Mouse (Mus musculus) megakaryocyte, adult 5-6 weeks (primary cell): ENCODE data around the gene Gm12355. TPM values are rescaled to one million over a fixed set of nuclear protein-coding genes. Genes with fewer than 3 reads are reported as not detected.

Source experiments
- ATAC-seq: 2 replicates; pipeline ENCODE4 v1.8.0; 2016; ENCODE audit warnings: mild to moderate bottlenecking, inconsistent platforms; ENCODE audit not compliant: poor library complexity, severe bottlenecking
- total RNA-seq, 2 experiments: library from RNA; stranded (forward) in 1 of 2; stranded (reverse) in 1 of 2; fragments of 153-499, 151-499 nt in 1 of 2; fragments of 221-1000, 200-1000 nt in 1 of 2; gene quantifications; 2 replicates each; pipeline versions ENCODE4 v1.2.3 to v1.2.4; 2015 to 2017

The Gm12355 gene
- total RNA-seq, 2 experiments from 2014 or later: 1.8 to 7.0 TPM

DNA sequence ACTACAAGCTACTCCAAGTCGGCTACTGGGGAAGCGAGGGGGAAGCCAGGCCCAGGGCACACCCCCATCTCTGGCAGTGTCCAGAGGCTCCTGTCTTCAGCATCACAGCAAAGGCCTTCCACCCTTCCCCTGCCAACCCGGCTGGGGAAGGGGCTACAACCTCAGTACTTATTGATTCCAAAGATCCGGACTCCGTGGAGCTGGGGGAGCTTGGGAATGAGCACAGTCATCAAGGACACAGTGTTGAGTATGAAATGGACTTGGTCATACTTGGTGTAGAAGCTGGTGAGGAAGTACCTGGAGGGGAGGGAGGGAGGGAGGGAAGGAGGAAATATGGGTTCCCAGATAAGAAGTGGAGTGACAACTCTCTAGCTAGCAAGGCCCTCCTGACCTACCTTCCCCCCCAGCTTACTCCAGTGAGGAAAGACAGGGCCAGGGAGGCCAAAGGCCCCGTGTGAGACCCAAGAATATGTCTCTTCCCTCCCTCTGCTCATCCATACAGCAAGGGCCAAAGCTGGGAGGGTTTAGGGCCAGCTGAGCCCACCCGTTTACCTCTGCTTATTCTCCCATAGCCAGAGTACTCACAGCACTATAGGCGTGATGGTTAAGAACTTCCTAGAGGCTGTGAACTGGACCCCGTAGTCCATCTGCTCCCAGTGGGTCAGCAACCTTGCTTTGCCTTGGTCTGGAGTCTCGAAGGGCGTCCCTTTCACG is 42.8 kb downstream of the Gm12355 start:
- no peak for ATAC-seq

DNA sequence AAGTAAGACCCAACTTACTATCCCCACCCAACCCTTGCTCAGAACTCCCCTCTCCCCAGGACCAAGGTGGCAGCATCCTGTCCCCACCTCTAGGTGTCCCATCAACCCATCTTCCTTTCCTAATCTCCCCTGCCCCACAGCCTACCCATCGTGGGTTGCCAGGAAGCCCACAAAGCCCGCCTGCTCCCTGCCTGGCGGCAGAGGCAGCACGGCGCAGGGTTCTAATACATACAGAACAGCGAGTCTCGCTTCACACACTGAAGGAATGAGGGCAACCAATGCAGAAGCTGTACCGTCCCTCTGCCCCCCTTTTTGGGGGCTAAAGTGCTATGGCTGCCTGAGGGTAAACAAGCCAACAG is 43.5 kb downstream of the Gm12355 start:
- ATAC-seq: no peak

DNA sequence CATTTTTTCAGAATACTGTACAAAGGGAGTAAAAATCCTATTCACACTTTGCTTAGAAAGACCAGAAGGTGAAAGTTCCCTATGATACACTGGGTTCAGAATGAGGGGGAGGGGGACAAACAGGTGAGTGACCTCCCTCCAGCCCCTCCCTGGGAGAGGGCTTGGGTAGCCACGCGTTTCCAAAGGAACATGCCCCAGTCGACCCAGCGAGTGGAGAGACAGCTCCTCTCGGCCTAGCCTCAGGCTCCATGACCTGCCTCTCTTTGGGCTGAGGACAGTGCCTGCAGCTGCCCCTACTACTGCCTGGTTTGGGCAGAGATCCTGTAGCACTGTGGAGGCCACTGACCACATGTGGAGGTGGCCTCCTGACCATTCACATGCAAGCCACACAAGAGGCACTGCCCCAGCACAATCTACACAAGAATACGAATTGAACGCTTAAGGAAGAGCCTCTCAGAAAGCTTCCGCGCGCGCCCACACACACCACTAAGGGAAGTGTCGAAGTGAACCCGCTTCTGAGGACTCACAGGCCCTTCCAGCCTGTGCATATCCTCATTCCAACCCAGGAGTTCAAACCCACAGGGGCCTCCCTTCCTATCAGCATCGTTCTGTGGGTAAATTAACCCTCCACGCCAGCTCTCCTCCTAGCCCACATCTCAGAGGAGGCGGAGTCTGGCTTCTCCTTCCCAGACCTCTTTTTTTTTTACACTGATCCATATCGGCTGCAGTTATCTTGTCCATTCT is 44.0 kb downstream of the Gm12355 start:
- peak; percentile 20; the same call in 1 of the 2 replicates for ATAC-seq

DNA sequence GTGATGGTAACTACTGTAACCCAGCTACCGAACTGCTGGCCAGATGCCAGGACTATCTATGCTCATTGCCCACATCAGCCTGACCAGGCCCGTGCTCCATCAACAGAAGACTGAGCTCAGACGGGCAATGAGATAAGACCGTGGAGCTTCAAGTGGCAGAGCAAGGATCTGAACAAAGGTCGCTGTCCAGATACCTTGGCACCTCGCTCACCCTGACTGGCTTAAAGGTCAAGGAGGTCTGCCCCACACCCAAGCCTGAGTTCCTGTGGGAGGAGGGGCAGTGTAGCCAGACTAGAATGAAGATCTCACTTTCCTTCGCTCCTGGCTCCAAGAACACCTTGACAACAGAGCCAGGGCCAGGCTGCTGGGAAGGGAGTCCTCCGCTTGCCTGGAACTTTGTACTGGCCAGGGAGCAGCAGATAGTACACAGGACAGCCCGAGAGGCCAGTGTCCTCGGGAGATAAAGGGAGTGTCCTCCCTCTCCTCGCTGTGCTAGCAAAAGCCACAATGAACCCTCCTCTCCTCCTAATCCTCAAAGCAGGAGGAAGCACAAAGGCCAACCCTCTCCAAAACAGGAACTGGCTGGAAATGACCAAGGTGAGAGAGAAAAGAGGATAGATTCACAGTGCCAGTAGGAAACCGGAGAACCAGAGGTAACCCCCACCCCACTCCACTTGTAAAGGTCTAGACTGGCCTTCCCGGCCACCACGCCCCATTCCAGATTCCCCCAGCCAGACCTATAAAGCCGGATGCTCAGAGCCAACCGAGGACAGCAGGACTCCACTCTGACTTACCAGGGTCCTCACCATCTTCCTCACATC is 45.0 kb downstream of the Gm12355 start:
- peak; percentile 37 for ATAC-seq

DNA sequence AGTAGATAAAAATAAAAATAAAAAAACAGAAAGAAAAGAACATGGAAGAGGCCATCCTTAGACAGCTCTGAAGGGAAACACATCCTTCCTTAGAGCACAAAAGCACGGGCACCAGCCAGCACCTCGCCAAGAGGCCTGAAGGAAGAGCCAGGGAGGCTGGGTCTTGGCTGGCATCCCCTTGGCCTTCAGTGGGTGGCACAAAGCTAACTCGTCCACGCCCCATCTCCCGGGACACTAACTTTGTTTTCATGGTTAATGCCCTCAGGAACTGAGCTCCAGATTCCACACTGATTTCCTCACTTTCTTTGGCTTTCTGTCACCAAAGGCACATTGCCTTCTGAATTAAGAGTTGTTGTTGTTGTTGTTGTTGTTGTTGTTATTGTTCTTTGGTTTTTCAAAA is 47.7 kb downstream of the Gm12355 start:
- ATAC-seq: no peak

Other genes with a start within 250 kb of the Gm12355 start
- not detected in 2 replicates for gene Tcap, start 241.8 kb downstream of the Gm12355 start, total RNA-seq (2015)
- gene Tcap, start 241.8 kb downstream of the Gm12355 start, total RNA-seq (2017): not detected in 2 replicates
- gene Pnmt, start 239.2 kb downstream of the Gm12355 start, total RNA-seq (2015): not detected in 2 replicates
- gene Pnmt, start 239.2 kb downstream of the Gm12355 start, total RNA-seq (2017): not detected in 2 replicates
- 2.1 and 3.3 TPM in 2 replicates for gene Pgap3, start 225.2 kb downstream of the Gm12355 start, total RNA-seq (2015)
- 2.2 and 2.7 TPM in 2 replicates for gene Pgap3, start 225.2 kb downstream of the Gm12355 start, total RNA-seq (2017)
- not detected in 2 replicates for gene Erbb2, start 213.2 kb downstream of the Gm12355 start, total RNA-seq (2015)
- gene Erbb2, start 213.2 kb downstream of the Gm12355 start, total RNA-seq (2017): 0.28 TPM in 1 of 2 replicates, not detected in the other
- 56.6 and 65.4 TPM in 2 replicates for gene Mien1, start 186.7 kb downstream of the Gm12355 start, total RNA-seq (2015)
- gene Mien1, start 186.7 kb downstream of the Gm12355 start, total RNA-seq (2017): 31.5 and 38.0 TPM in 2 replicates
- gene Grb7, start 179.3 kb downstream of the Gm12355 start, total RNA-seq (2015): not detected in 2 replicates
- not detected in 2 replicates for gene Grb7, start 179.3 kb downstream of the Gm12355 start, total RNA-seq (2017)
- 6.0 and 9.9 TPM in 2 replicates for gene Ikzf3, start 79.6 kb downstream of the Gm12355 start, total RNA-seq (2015)
- 6.6 and 11.0 TPM in 2 replicates for gene Ikzf3, start 79.6 kb downstream of the Gm12355 start, total RNA-seq (2017)
- 0.34 and 5.4 TPM in 2 replicates for gene Zpbp2, start 74.6 kb downstream of the Gm12355 start, total RNA-seq (2015)
- gene Zpbp2, start 74.6 kb downstream of the Gm12355 start, total RNA-seq (2017): 0.81 TPM in 1 of 2 replicates, not detected in the other
- gene Ormdl3, start 38.3 kb downstream of the Gm12355 start, total RNA-seq (2015): 5.1 and 7.8 TPM in 2 replicates
- gene Ormdl3, start 38.3 kb downstream of the Gm12355 start, total RNA-seq (2017): 6.3 and 8.8 TPM in 2 replicates
- gene Lrrc3c, start 27.4 kb downstream of the Gm12355 start, total RNA-seq (2015): not detected in 2 replicates
- gene Lrrc3c, start 27.4 kb downstream of the Gm12355 start, total RNA-seq (2017): not detected in 2 replicates
- gene Gsdma3, start 699 bp upstream of the Gm12355 start, total RNA-seq (2015): not detected in 2 replicates
- gene Gsdma3, start 699 bp upstream of the Gm12355 start, total RNA-seq (2017): not detected in 2 replicates
- not detected in 2 replicates for gene Gsdma2, start 21.1 kb upstream of the Gm12355 start, total RNA-seq (2015)
- not detected in 2 replicates for gene Gsdma2, start 21.1 kb upstream of the Gm12355 start, total RNA-seq (2017)
- gene Gsdma, start 38.7 kb upstream of the Gm12355 start, total RNA-seq (2015): 0.25 TPM in 1 of 2 replicates, not detected in the other
- not detected in 2 replicates for gene Gsdma, start 38.7 kb upstream of the Gm12355 start, total RNA-seq (2017)
- gene Psmd3, start 56.9 kb upstream of the Gm12355 start, total RNA-seq (2015): 21.7 and 22.6 TPM in 2 replicates
- gene Psmd3, start 56.9 kb upstream of the Gm12355 start, total RNA-seq (2017): 34.6 and 43.1 TPM in 2 replicates
- gene Csf3, start 75.6 kb upstream of the Gm12355 start, total RNA-seq (2015): not detected in 2 replicates
- gene Csf3, start 75.6 kb upstream of the Gm12355 start, total RNA-seq (2017): not detected in 2 replicates
- 17.9 and 21.5 TPM in 2 replicates for gene Med24, start 103.8 kb upstream of the Gm12355 start, total RNA-seq (2015)
- gene Med24, start 103.8 kb upstream of the Gm12355 start, total RNA-seq (2017): 22.6 and 31.3 TPM in 2 replicates
- gene Thra, start 115.0 kb upstream of the Gm12355 start, total RNA-seq (2015): 10.0 and 11.6 TPM in 2 replicates
- 8.0 and 9.0 TPM in 2 replicates for gene Thra, start 115.0 kb upstream of the Gm12355 start, total RNA-seq (2017)
- gene Nr1d1, start 149.7 kb upstream of the Gm12355 start, total RNA-seq (2015): 0.11 and 0.25 TPM in 2 replicates
- gene Nr1d1, start 149.7 kb upstream of the Gm12355 start, total RNA-seq (2017): 0.12 and 0.37 TPM in 2 replicates
- gene Msl1, start 169.9 kb upstream of the Gm12355 start, total RNA-seq (2015): 73.7 and 74.9 TPM in 2 replicates
- gene Msl1, start 169.9 kb upstream of the Gm12355 start, total RNA-seq (2017): 111 and 119 TPM in 2 replicates
- 35.6 and 39.9 TPM in 2 replicates for gene Casc3, start 179.2 kb upstream of the Gm12355 start, total RNA-seq (2015)
- gene Casc3, start 179.2 kb upstream of the Gm12355 start, total RNA-seq (2017): 32.1 and 33.2 TPM in 2 replicates
- 0.25 and 0.49 TPM in 2 replicates for gene Rapgefl1, start 211.1 kb upstream of the Gm12355 start, total RNA-seq (2015)
- 0.51 TPM in 1 of 2 replicates, not detected in the other for gene Rapgefl1, start 211.1 kb upstream of the Gm12355 start, total RNA-seq (2017)
- 25.9 and 26.6 TPM in 2 replicates for gene Wipf2, start 238.0 kb upstream of the Gm12355 start, total RNA-seq (2015)
- 4.9 and 7.0 TPM in 2 replicates for gene Wipf2, start 238.0 kb upstream of the Gm12355 start, total RNA-seq (2017)